Mouse (Mus musculus) bone marrow, adult 2 months (tissue): Measurements from ENCODE around the gene Isyna1.

Source experiments
- CTCF ChIP-seq: fragments of 200-500 bp; IDR thresholded peaks from 2 replicates; pipeline ENCODE4 v1.5.1; 2011; ENCODE audit warnings: low read length, control low read depth; ENCODE audit not compliant: control insufficient read depth, insufficient read depth
- POLR2A ChIP-seq: fragments of 200-500 bp; IDR thresholded peaks from 2 replicates; pipeline ENCODE4 v1.6.1; 2011; ENCODE audit warnings: low read depth, mild to moderate bottlenecking, control low read depth, low read length, borderline replicate concordance; ENCODE audit not compliant: control insufficient read depth

DNA sequence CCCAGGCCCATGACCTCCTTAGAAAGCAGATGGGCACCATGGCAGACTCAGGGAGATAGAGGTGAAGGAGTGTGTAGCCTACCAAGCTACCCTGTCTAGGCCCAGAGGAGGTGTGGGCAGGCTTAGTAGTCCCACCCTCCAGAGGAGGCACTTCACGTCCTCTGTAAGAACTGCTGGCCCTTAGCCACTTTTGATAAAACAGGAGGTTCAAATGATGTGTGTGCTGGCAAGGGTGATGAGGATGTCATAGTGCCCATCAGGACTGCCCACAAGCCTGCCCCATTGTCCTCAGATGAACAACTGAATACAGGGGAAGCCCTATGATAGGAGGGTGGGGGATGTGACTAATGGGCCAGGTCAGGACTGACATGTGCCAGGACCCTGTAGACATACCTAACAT, 41.3 kb upstream of the Isyna1 start:
- TF ChIP-seq CTCF (no peak), POLR2A (no peak)
